Mouse (Mus musculus): Measurements from ENCODE around the gene Rufy4. TPM values are rescaled to one million over a fixed set of nuclear protein-coding genes. Genes with fewer than 3 reads are reported as not detected.
"Not testable (repeated sequence)": the region's sequence is repeated elsewhere in the genome, so short reads cannot be mapped to it uniquely, and the experiment has no call there.

The Rufy4 gene
- total RNA-seq, 2 experiments from 2014 or later = not detected

DNA sequence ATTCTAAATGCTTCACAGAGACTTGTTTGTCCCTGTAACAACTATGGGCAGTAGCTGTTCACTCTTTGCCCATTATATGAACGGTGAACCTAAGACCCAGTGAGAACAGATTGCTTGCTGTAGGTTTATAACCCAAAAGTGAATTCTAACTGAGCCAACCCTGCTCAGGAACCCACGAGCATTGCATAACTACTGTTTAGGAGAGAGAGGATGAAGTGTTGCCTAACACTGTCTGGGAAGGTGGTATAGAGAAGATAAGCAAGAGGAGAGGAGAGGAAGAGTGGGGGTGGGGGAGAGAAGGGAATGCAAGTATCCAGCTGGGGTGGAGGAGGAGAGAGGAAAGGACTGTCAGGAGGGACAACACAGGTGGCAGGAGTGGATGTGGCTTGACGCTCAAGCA, 25.8 kb downstream of the Rufy4 start:
- DNase-seq = no peak

DNA sequence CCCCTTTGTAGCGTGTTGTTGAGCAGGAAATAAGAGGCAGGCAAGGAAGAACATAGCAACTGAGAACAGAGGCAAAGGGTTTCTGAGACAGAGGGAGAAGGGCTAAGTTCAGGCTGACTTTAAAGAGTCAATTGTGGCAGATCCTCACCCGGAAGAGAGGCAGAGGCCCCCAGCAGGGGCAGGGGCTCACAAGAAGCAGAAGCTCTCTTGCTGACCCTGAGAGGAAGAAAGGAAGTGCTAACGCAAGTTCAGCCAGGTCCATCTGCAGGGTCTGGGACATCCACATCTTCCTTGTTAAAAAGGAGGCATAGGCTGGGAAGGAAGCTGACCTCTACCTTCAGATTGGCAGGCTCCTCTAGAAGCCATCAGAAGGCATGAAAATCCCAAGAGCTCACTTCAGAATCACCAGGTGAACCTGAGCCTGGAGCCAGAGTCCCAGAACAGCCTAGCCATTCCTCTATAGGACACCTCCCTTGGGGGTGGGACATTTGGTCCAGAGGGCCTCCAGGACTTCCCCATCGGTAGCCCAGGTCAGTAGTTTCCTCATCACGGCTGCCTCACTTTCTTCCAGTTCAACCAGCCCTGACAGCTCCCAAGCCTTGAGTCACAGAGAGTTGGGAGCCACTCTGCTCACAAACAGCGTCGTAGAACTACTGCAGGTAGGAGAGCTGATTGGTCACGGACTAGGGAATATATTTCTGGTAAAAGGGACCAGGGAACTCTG, 28.3 kb downstream of the Rufy4 start, which contains the start of gene Cxcr2:
Cxcr2 (plus strand) TSS at position 529 of the 724 bp plus-strand sequence.
- DNase-seq = no peak

DNA sequence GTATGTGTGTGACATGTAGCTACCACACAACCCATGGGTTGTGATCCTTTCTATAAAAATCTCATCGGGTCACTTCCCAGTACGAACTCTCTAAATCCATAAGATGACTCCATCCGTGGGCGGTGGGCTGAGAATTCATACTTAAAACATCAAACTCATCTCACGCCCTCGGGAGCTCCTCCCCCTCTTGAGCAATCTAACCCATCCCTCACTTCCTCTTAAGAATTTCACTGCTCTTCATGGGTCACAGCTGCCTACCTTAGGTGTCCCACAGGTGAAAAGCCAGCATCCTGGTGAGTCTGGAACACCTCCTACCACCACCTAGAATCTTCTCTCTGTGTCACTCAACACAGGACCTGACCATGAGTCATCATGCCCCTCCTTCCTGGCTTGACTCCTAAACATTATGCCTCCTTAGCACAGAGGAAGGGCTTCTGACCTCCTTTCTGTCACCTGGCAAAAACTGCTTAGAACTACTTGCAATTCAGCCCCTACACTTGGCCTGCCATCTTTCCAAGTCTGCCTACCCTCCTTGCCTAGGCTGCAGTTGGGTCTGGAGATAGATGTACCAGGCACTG, 30.2 kb downstream of the Rufy4 start:
- DNase-seq = no peak

DNA sequence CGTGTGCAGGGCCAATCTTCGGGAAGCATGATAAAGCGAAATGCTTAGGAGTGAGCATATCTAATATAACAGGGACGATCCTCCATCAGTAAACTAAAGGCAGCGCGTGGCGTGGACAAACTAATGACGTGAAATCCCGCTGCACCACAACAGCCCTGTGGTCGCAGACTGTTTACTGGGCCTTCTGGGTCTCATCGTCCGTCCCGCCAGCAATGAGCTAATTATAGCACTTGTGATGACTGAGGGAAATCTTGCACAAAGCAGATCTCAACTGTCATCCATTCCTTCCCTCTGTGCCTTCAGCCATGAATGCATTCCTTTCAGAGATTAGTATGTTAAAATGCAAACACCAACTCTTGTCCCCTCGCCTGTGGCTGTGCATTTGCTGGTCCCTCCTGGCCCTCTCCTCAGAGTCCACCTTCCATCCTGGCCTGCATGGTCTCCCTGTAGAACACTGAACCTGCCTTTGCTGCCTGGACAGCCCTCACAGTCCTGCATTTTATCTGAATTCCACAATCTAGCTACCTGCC, 31.1 kb downstream of the Rufy4 start:
- DNase-seq = no peak

DNA sequence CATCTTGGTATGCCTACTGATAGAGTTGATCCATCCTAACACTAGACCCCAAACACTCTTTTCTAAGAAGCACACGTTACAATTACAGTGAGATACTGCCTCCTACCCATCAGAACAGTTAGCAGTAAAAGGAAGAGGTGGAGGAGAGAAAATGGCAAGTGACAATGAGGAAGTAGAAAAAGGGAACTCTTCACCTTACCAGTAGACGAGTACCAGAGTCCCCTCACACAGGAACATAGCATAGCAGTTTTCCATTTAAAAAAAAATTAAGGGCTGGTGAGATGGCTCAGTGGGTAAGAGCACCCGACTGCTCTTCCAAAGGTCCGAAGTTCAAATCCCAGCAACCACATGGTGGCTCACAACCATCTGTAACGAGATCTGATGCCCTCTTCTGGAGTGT, 34.3 kb downstream of the Rufy4 start:
- not testable (repeated sequence) for DNase-seq

DNA sequence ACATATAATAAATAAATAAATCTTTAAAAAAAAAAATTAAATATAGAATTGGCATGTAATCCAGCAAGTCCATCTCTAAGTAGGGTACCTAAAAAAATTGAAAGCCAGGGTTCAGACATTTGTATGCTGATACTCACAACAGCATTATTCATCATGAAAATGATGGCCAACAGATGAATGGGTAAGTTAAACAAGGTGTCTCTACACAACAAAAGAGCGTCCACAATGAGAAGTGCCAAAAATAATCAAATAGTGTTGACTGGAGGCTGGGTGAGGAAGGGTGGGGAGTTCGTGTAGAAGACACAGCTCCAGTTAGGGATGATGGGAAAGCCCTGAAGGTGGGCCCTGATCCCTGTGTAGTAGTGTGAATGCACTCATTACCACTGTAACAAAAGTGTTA, 34.7 kb downstream of the Rufy4 start:
- no peak for DNase-seq

DNA sequence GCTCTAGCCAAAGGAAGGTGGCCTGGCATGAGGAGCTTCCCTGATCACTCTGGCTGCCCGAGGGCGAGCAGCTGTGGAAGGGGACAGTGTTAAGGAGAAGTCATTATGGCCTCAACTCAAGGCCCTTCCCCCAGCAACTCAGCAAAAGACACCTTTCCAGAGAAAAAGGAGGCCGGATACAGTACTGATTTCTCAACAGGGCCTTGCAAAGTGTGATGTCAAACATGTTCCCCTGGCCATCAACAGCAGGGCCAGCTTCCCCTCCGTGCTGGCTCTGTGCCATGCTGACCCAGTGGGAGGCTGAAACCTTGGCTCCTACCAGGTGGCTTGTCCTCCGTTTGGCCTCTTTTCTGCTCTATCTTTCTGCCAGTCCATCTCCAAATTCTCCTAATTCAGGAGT, 41.8 kb downstream of the Rufy4 start:
- no peak for DNase-seq

DNA sequence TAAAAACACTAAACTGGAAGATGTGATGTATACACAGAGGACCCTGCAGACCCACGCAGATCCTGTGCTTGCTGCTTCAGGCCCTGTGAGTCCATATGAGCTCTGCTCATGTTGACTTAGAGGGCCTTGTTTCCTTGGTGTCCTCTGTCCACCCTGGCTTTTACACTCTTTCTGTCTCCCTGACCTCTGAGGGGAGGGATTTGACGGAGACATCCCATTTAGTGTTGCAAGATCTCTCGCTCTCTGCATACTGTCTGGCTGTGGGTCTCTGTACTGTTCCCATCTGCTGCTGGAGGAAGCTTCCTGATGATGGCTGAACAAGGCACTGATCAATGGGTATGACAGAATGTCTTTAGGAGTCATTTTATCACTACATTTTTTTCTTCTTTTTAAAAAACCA, 44.4 kb downstream of the Rufy4 start:
- DNase-seq = no peak

DNA sequence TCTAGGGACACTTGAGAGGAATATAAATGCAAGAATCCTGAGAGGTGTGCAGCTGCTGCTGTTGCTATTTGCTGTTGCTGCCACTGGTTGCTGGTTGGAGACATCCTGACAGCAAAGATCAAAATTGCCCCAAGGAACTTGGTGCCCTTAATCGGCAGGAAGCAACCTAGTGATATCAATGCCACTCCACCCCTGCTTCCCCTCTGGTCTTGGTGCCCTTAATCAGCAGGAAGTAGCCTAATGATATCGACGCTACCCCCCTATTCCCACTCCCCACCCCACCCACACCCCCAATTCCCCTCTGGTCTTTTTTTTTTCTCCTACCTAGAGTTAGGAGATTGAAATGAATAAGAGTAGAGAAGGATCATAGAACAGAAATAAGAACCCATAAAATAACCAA, 47.4 kb downstream of the Rufy4 start:
- no peak for DNase-seq

DNA sequence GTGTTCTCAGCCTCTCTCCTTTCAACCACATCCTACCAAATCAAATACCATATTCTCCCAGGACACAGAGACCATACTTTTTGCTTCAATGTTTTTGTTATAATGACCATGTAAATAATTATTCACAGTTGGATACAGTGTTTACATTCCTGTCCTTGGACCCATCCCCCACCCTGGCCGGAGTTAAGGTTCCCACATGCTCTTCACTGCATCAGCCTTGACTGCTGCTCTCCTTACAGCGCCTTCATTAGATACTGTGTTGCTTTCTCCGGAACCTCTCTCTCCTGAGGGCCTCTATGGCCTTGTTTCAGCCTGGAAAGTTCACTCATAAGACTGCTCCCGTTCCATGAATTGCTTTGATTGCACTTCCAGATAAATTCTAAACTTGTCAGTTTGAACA, 50.4 kb downstream of the Rufy4 start:
- DNase-seq = no peak

DNA sequence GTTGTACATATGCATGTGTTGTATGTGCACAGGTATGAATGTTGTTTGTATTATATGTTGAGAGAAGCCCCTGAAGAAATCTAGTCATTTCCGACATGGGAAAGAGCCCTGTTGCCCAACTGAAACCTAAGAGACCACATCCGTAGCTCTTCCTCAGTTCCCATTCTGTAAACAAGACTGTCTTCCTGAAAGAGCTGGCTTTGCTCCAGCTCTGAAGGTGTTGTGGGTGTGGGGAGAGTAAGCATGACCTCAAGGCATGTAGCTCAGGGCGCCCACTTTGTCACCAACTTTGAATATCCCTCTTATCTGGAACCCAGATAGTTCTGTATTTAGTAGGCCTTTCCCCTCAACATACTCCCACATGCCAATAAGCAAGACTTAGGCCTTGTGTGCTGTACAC, 53.3 kb downstream of the Rufy4 start:
- no peak for DNase-seq

DNA sequence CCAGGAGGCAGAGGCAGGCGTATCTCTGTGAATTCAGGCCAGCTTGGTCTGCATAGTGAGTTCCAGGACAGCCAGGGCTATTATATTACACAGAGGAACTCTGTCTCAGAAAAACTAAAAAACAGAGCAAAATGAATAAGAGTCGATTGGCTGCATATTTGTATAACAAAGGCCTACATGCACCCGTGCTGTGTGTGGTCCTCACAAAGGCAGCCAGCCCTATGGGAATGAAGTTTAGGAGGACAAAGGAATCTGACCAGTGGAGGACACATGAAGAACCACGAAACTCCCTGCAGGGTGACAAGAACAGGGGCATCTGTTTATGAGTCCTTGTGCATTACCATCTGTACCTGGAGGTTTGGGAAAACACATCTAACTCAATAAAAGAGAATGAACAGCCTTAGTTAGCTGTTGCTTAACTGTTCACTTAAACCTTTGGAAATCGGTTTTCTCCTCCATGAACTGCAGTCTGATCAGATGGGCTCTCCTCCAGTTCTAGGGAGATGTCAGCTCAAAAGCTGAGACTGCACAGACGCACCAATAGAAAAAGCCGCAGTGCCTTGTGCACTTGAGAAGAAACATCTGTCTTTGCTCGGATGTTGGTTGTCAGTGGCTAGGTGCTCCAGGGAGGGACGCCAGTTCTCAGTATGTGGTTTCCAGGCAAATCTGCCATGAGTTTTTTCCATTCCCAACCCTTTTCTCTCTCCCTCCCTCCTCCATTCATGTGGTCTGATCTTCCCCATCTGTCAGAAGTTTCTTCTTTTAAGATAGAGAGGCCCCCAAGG, 54.5 kb downstream of the Rufy4 start:
- DNase-seq = no peak

DNA sequence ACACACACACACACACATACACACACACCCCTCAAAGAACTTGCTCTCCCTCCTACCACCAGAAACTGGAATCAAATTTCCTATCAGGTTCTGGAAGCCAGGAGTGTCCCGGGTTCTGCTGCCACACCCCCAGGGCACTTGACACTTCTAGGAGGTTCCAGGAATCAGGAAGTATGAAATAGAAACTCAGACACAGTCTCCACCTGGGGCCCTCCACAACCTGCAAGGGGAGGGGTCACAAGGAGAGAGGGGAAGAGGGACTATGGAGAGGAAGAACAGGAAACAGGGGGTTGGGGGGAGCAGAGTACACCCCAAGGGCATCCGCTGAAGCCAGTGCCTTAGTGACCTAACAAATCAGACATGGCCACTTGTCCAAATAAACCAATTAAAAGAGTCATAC, 56.1 kb downstream of the Rufy4 start:
- DNase-seq = no peak

DNA sequence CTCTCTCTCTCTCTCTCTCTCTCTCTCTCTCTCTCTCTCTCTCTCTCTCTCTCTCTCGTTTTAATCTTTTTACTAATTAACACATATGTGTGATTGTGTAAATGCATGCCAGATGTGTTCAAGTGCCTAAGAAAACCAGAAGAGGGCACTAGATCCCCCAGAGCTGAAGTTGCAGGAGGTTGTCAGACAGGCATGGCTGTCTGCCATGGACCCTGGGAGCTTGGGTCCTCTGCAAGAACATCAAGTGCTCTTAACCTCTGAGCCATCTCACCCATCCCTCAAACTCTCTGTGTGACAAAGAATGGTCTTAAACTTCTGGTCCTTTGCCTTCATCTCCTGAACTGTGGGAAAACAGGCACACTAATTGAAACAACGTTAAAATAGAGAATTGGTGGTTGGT, 57.7 kb downstream of the Rufy4 start:
- no peak for DNase-seq

DNA sequence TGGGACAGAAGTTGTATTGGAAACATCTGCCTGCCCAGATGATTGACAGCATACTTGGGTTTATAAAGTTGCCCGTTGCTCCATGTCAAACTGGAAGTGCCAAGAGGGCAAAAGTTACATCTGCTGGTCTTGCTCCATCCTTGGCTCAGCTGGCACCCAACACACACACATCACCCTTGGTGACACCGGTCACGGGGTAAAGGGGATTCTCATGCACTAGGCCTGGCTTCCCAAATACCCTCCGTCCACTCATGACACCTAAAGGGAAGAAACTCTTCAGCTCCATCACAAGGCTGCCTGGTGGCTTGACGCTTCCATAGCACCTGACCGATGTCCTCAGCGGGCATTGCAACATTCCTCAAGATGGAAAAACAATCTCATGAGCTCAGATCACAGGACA, 65.1 kb downstream of the Rufy4 start:
- DNase-seq = no peak

DNA sequence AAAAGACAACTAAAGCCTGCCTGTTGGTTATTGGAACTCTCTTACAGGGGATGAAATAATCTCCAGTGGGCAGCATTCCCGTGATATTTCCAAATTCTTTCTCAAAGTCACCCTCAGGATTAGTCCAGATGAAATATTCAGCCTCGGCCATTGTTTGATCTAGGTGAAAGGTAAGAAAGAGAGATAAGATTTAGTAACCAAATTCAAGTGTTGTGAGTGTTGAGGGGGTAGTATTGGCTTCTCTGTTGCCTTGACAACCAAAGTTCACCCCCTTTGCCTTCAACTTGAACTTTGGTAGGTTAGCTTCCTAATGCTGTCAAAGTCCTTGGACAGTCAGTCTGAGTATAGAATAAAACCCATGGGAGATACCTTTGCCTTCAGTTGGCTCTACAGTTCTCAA, 67.4 kb downstream of the Rufy4 start:
- DNase-seq = no peak

DNA sequence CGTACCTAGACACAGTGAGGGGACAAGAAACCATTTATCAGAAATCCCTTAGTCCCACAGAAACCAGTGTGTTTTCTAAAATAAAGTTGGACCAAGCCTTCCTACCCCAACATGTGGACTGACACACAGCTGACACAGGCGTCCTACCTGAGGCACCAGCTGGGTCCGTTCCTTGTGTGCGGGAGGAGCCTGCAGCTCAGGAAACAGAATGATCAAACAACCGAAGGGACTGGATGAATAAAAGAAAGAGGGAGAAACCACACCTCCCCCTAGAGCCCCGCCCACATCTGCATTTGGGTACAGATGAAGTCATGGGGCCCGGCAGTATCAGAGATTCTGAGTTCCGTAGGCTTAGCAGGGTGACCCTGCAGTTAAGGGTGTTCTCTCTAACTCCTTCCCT, 69.1 kb downstream of the Rufy4 start, which contains the start of gene Cxcr1:
Cxcr1 (minus strand) TSS at position 187 of the 400 bp plus-strand sequence.
- no peak for DNase-seq

DNA sequence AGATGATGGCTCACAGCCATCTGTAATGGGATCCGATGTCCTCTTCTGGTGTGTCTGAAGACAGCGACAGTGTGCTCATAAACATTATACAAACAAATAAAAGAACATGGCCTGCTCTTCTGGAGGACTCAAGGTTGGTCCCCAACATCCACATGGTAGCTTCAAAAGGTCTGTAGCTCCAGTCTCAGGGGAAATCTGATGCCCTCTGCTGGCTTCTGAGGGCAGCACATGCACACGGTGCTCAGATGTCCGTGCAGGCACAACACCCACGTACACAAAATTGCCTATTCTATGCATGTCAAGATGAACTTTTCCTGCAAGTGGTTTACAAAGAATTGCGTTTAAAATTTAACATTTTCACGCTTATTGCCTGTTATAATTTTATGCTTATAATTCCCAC, 70.6 kb downstream of the Rufy4 start:
- DNase-seq = no peak

DNA sequence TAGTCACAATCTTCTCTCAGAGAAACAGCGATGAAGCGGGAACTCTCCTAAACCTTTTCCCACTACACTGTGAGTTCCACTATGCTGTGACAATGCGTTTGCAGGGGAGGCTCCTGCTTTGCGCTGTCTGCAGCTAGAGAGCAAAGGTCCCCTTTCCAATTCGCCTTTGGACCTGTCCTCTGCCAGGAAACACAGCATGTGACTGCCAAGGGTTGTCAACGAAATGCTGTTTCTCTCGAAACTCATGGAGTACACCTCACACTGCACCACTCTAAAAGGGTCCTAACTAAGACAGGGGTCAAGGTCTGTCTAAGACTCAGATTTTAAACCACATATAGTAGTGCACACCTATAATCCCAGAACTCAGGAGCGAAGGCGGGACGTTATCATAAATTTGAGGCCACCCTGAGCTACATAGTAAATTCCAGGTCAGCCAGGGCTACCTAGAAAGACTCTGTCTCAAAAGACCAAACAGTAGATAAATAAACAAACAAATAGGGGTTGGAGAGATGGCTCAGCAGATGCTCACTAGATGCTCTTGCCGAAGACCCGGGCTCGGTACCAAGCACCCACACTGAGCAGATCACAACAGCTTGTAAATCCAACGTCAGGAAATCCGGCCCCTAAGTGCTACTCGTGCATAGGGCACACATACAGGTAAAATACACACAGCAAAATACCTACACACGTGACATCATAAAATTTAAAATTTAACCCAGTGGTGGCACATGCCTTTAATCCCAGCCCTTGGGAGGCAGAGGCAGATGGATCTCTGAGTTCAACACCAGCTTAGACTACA, 71.5 kb downstream of the Rufy4 start:
- no peak for DNase-seq
